ENCODE assay signal across 14 mouse cellular contexts in the genomic region with DNA sequence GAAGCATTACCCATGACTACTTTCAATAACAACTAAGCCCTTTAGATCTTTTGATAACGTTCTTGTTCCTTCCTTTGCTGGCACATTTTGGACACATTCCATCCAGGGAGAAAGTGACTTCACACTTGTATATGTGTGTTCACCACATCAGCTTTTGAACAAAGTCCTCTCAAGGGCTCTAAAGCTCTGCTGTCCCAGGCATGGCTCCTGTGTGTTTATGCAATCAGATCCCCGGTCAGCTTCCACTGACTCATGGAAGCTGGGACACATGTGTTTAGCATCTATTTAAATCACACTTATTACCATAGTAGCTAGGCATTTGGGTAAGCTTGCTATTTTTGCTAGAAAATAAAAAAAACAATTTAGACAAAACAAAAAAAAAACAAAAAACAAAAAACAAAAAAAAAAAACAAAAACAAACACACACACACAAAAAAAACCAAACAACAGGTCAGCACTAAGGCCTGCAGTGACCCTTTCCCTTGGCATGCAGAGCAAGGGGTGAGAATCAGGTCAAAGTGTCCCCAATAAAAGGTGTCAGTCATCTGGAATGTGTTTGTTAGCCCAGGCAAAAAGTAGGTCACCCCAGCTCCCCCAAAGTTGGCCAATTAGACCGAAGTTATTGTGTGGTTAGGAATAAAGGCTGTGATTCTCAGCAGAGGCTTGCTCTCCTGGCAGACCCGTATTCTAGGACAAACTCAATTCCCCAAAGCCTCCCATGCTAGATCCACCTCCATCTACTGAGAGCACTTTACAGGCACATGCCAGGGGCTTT.
DNase-seq lines count a peak whose midpoint lies in the region; ATAC-seq and TF ChIP-seq lines count a peak whose summit lies in the region.
"Had no signal": no experiment of that assay in that cellular context is flagged by ENCODE, and none has a peak within 500 bp of the region (broad histone marks: within the 10 kb centered on the region; RNA-seq: fewer than 3 reads in every experiment).

No protein-coding gene starts in this region.

- WGBS in forebrain, postnatal 0 days = 40% methylated on average over 4 of the region's 4 CpGs
- WGBS in forebrain, embryonic 15.5 days = 39% methylated on average over 4 of the region's 4 CpGs

- no peak overlapping the region for H3K9ac ChIP-seq in forebrain, postnatal 0 days
- no peak overlapping the region for H3K9ac ChIP-seq in forebrain, embryonic 15.5 days (replicated peaks)
- H3K9ac ChIP-seq: forebrain, embryonic 12.5 days; limb, embryonic 15.5 days; stomach, embryonic 15.5 days had no signal

- no peak overlapping the region for H3K4me3 ChIP-seq in forebrain, postnatal 0 days (ENCODE audit: low read depth, low read length)
- H3K4me3 ChIP-seq in forebrain, embryonic 15.5 days = no peak overlapping the region
- H3K4me3 ChIP-seq: forebrain, embryonic 12.5 days; limb, embryonic 15.5 days; myocyte; stomach, embryonic 15.5 days had no signal

- no peaks in the 10 kb centered on the region for H3K9me3 ChIP-seq in forebrain, postnatal 0 days (ENCODE audit: low read length)
- no peaks in the 10 kb centered on the region for H3K9me3 ChIP-seq in forebrain, embryonic 15.5 days
- H3K9me3 ChIP-seq: forebrain, embryonic 12.5 days; limb, embryonic 15.5 days; stomach, embryonic 15.5 days had no signal

- intact Hi-C loops in left cerebral cortex, postnatal 4 days (cut with DNase I) = no loop called here

- no peaks in the 10 kb centered on the region for H3K36me3 ChIP-seq in forebrain, postnatal 0 days (ENCODE audit: insufficient read depth)
- no peaks in the 10 kb centered on the region for H3K36me3 ChIP-seq in forebrain, embryonic 15.5 days
- H3K36me3 ChIP-seq: forebrain, embryonic 12.5 days; limb, embryonic 15.5 days; stomach, embryonic 15.5 days had no signal

- no peak for TF ChIP-seq CTCF in forebrain, postnatal 0 days (IDR thresholded peaks at IDR 0.05; ENCODE audit: low read depth)

- no peak overlapping the region for H3K27ac ChIP-seq in forebrain, postnatal 0 days (ENCODE audit: low read depth, low read length)
- no peak overlapping the region for H3K27ac ChIP-seq in forebrain, embryonic 15.5 days (replicated peaks)
- H3K27ac ChIP-seq: forebrain, embryonic 12.5 days; limb, embryonic 15.5 days; stomach, embryonic 15.5 days had no signal

- peak; percentile 21 for DNase-seq in forebrain, postnatal 0 days
- DNase-seq in left cerebral cortex, adult 11 months (ENCODE audit: low spot score) = peak; percentile 14
- DNase-seq in left cerebral cortex, postnatal 4 days = no peak
- peak; percentile 13 for DNase-seq in forelimb bud, embryonic 11.5 days (ENCODE audit: low read depth, low spot score)
- DNase-seq in retina, embryonic 14.5 days (ENCODE audit: low spot score) = peak; percentile 66
- no peak for DNase-seq in thymus, postnatal 10 days (ENCODE audit: low spot score in 2 of 2)
- DNase-seq: adrenal gland, postnatal 25 days had no signal

- ATAC-seq in forebrain, postnatal 0 days = peak; percentile 12; the same call in 1 of the 2 replicates
- ATAC-seq in forebrain, embryonic 15.5 days (replicated peaks) = no peak
- no peak for ATAC-seq in erythroid progenitor cell, adult 5-6 weeks (replicated peaks; ENCODE audit: low FRiP score, poor library complexity, severe bottlenecking)
- ATAC-seq: CD4-positive, CD25-positive, alpha-beta regulatory T cell, adult 4 months had no signal

- H3K4me1 ChIP-seq in forebrain, postnatal 0 days (ENCODE audit: insufficient read depth) = no peaks in the 10 kb centered on the region
- H3K4me1 ChIP-seq in forebrain, embryonic 15.5 days = peaks cover 5% of the 10 kb centered on the region; the same call in 1 of the 2 replicates
- H3K4me1 ChIP-seq: limb, embryonic 15.5 days; stomach, embryonic 15.5 days had no signal

- H3K4me2 ChIP-seq in forebrain, postnatal 0 days (ENCODE audit: low read depth) = no peak overlapping the region
- no peak overlapping the region for H3K4me2 ChIP-seq in forebrain, embryonic 15.5 days (replicated peaks)
- H3K4me2 ChIP-seq: forebrain, embryonic 12.5 days; limb, embryonic 15.5 days; stomach, embryonic 15.5 days had no signal

- H3K27me3 ChIP-seq in forebrain, postnatal 0 days (ENCODE audit: insufficient read depth, low read length) = no peaks in the 10 kb centered on the region
- no peaks in the 10 kb centered on the region for H3K27me3 ChIP-seq in forebrain, embryonic 15.5 days
- H3K27me3 ChIP-seq: forebrain, embryonic 12.5 days; stomach, embryonic 15.5 days had no signal

Comparison
In these comparisons a context has a peak if more than half of its experiments do, and no peak if none do; other contexts are left out.
1. DNase-seq: peak in forebrain, postnatal 0 days (single experiment), left cerebral cortex, adult 11 months (single experiment), forelimb bud, embryonic 11.5 days (single experiment) and retina, embryonic 14.5 days (single experiment); none in left cerebral cortex, postnatal 4 days (single experiment) and thymus, postnatal 10 days (0 of 2).